Mouse (Mus musculus) kidney, adult 10 weeks (tissue): Measurements from ENCODE around the gene Olfr52. TPM values are rescaled to one million over a fixed set of nuclear protein-coding genes. Genes with fewer than 3 reads are reported as not detected.

ENCODE experiments used
- polyA plus RNA-seq: library from polyadenylated mRNA; stranded (reverse); fragments of 350-450 nt; fragmentation: Illumina TruSeq; extraction: RNeasy Lipid Tissue Mini Kit (QIAGEN cat#74804); gene quantifications from one replicate; pipeline ENCODE4 v1.2.3, GENCODE M21; 2014; ENCODE audit warnings: low read depth, low replicate concordance

The Olfr52 gene
- polyA plus RNA-seq, result not detected

DNA sequence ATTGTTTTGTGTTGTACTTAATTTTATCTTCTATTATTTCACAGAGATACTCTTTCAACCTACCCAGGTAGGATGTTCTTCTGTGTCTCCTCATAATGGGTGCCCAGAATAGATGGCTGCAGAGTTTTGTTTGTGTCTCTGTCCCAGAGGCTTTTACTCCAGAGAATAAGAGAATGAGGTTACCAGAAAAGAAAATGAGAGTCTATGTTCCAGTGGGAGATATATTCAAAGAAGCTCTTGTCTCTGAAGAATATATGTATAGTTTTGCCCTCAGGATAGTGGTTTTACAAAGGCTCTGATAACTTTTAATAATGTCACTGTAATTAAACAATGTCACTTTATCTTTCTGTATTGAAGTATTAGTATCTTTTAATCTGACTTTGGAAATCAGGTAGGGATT is at the start of gene Olfr52:
Olfr52 (minus strand) TSS at position 101 of the 400 bp plus-strand sequence.

DNA sequence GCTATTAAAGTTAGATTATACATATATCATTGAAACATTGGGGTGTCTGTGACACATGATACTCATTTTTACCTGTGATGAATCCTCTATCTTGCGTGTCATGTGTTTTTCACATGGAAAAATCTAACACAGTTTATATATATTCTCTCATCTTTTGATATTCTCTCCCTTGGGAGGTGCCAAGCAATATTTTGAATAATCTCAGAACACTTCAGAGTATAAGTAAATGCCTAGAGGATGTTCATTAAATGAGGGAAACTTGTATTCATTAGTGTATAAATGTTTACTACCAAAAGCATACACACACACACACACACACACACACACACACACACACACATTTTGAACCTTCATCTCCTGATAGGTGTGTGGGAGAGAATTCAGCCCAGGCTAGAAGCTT is 45.8 kb upstream of the Olfr52 start, which contains the start of gene Olfr1047:
Olfr1047 (minus strand) TSS at position 101 of the 400 bp plus-strand sequence.

DNA sequence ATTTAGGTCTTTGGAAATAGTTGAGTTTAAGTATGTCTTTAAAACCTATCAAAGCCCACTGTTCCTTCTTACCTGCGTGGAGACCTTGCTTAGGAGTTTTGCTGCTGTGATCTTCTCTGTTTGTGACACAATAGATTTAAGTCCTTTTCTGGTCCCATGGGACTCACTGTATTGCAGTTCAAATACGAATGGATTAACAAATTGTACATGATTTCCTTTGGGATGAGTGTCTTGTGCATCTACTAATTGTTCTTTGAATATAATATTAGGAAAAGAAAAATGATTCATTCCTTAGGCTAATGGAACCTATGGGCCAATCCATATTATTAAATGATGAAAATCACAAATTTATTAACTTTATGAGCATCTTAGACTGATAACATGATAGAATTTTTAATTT is 33.7 kb upstream of the Olfr52 start, which contains the start of gene Olfr1046:
Olfr1046 (minus strand) TSS at position 101 of the 400 bp plus-strand sequence.

DNA sequence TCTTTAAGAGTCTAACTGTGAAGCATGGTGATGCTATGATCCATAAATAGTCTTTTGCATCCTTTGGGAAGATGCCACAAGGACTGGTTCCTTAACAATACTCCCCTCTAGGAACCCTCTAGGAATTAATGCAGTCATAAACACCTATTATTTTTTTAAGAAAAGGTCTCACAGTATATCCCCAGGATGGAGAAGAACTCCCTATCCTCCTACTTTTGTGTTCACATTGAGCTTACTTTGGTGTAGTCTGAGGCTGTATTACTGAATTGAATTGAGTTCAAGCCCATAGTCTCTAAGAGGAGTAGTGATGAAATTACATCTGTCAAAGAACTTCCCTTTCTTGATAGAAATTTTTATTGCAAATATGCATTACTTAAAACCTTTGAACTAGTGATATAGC is 17.4 kb upstream of the Olfr52 start, which contains the start of gene Olfr1045:
Olfr1045 (minus strand) TSS at position 101 of the 400 bp plus-strand sequence.

DNA sequence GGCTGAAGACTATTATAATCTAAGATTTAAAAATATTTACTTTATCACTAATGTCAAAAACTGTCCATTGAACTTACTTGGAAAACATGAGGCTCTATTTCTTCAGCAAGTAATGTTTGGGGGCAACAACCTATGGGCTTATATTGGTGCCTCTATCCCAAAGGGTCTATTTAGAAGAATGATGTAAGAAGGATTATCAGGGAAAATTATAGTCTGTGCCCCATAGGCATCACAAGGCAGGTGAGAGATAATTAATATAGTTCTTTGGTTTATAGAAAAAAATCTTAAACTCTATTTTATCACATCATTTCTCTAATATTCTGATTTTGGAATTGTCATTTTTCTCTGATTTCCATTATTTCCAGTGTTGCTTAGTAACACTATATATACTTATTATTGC is 7.8 kb downstream of the Olfr52 start, which contains the start of gene Olfr1044:
Olfr1044 (minus strand) TSS at position 101 of the 400 bp plus-strand sequence.

DNA sequence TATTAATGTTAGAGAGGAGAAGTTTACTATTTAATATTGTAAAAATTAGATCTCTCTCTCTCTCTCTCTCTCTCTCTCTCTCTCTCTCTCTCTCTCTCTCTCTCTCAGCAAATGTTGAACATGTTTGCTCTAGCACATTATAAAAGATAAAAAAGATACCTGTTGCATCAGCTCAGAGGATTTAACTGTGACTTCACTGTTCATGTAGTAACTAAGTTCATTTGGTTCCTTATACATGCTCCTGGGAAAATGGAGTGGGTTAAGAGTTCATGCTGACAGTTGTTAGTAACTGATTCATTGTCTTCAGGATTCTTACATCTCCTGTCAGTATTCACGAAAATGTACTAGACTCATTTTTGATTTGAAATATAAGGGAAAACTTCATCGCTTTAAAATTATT is 18.1 kb downstream of the Olfr52 start, which contains the start of gene Olfr1043:
Olfr1043 (minus strand) TSS at position 101 of the 400 bp plus-strand sequence.

DNA sequence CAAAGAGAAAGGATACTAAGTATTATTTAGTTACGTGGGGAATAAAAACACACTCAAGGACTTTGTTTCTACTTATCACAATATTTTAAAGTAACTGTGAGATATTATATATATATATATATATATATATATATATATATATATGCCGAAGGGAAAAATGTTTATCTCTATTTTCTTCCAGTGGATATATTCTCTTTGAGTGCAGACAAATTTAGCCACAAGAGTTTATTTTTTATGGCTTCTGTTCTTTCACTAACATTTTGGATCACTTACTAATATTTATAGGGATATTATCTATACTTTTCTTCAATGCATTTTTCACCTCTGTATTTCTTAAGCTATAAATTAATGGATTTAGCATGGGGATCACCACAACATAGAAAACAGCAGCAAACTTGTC is 23.7 kb downstream of the Olfr52 start, which contains the start of gene Olfr1042:
Olfr1042 (minus strand) TSS at position 101 of the 400 bp plus-strand sequence.

DNA sequence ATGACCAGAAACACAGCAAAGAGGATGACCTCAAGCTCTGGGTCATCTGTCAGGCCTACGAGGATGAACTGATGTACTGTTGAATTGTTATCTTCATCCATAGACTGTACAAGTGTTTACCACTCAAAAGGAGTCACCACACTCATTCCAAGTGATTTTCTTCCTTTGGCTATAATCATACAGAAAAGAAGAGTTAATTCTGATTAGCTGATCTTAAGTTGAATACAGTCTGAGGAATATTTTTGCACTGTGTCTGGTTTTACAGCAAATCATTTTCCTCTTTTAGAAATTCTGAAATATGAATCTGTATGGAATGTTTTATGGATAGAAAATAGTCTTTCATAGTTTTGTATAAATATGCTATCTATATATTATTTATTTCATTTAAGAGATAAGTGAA is 38.9 kb downstream of the Olfr52 start, which contains the start of gene Olfr1040:
Olfr1040 (minus strand) TSS at position 101 of the 400 bp plus-strand sequence.

DNA sequence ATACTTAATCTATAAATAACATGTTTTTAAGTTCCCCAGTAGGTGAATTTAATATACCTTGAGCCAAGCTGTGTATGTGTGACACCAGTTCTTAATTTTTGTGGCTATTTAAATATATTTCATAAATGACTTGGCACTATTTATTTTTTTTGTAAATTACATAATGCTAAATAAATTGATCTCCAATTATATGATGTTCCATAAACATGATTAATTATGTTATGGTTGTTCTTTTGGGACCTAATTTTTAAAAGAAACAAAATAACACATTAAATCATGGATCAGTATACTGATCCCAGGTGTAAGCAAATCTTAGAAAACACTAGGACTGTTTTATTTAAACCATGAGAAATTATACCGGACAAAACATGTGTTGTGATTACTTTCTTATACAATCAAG is 49.7 kb downstream of the Olfr52 start, which contains the start of gene Olfr1039:
Olfr1039 (minus strand) TSS at position 101 of the 400 bp plus-strand sequence.

Other genes with a start within 250 kb of the Olfr52 start
- not detected for gene Olfr1028, start 235.2 kb downstream of the Olfr52 start, polyA plus RNA-seq
- gene Olfr1029, start 211.8 kb downstream of the Olfr52 start, polyA plus RNA-seq, result not detected
- not detected for gene Olfr1030, start 206.4 kb downstream of the Olfr52 start, polyA plus RNA-seq
- not detected for gene Olfr1031, start 195.4 kb downstream of the Olfr52 start, polyA plus RNA-seq
- not detected for gene Olfr1032, start 180.1 kb downstream of the Olfr52 start, polyA plus RNA-seq
- 4.3 TPM for gene Olfr1033, start 165.1 kb downstream of the Olfr52 start, polyA plus RNA-seq
- 0.69 TPM for gene Olfr1034, start 139.8 kb downstream of the Olfr52 start, polyA plus RNA-seq
- gene Olfr1036, start 111.7 kb downstream of the Olfr52 start, polyA plus RNA-seq, result not detected
- not detected for gene Olfr1037, start 98.3 kb downstream of the Olfr52 start, polyA plus RNA-seq
- not detected for gene Olfr1039, start 49.8 kb downstream of the Olfr52 start, polyA plus RNA-seq
- not detected for gene Olfr1040, start 39.0 kb downstream of the Olfr52 start, polyA plus RNA-seq
- gene Olfr1042, start 23.8 kb downstream of the Olfr52 start, polyA plus RNA-seq, result not detected
- not detected for gene Olfr1043, start 18.2 kb downstream of the Olfr52 start, polyA plus RNA-seq
- gene Olfr1044, start 7.9 kb downstream of the Olfr52 start, polyA plus RNA-seq, result not detected
- not detected for gene Olfr1045, start 17.3 kb upstream of the Olfr52 start, polyA plus RNA-seq
- gene Olfr1046, start 33.6 kb upstream of the Olfr52 start, polyA plus RNA-seq, result not detected
- gene Olfr1047, start 45.7 kb upstream of the Olfr52 start, polyA plus RNA-seq, result not detected
- not detected for gene Olfr1048, start 54.6 kb upstream of the Olfr52 start, polyA plus RNA-seq
- not detected for gene Olfr1049, start 72.6 kb upstream of the Olfr52 start, polyA plus RNA-seq
- not detected for gene Olfr1051, start 93.4 kb upstream of the Olfr52 start, polyA plus RNA-seq
- gene Olfr1052, start 106.8 kb upstream of the Olfr52 start, polyA plus RNA-seq, result not detected
- gene Olfr1053, start 129.6 kb upstream of the Olfr52 start, polyA plus RNA-seq, result not detected
- not detected for gene Olfr1054, start 149.8 kb upstream of the Olfr52 start, polyA plus RNA-seq
- gene Olfr1055, start 164.6 kb upstream of the Olfr52 start, polyA plus RNA-seq, result not detected
- gene Olfr1056, start 176.8 kb upstream of the Olfr52 start, polyA plus RNA-seq, result not detected
- gene Olfr1057, start 192.7 kb upstream of the Olfr52 start, polyA plus RNA-seq, result not detected
- gene Olfr1058, start 202.9 kb upstream of the Olfr52 start, polyA plus RNA-seq, result not detected
- not detected for gene Olfr1061, start 228.4 kb upstream of the Olfr52 start, polyA plus RNA-seq
- gene Olfr1062, start 241.1 kb upstream of the Olfr52 start, polyA plus RNA-seq, result not detected